30 mouse cellular contexts compared by ENCODE assay signal in genomic region chr11:114257061-114257460, GRCm38 (mm10).
"Had no signal": no experiment of that assay in that cellular context is flagged by ENCODE, and none has a peak within 500 bp of the region (broad histone marks: within the 10 kb centered on the region; RNA-seq: fewer than 3 reads in every experiment).

No protein-coding gene starts in this region.

- H3K27me3 ChIP-seq: hindbrain, embryonic 15.5 days; intestine, embryonic 15.5 days; kidney, embryonic 15.5 days had no signal

- H3K4me1 ChIP-seq: heart, embryonic 13.5 days; heart, embryonic 15.5 days; hindbrain, embryonic 12.5 days; intestine, embryonic 15.5 days; kidney, embryonic 15.5 days had no signal

- DNase-seq: heart, adult 2 months; heart, postnatal 10 days; heart, postnatal 14 days; heart, postnatal 36 days; heart, postnatal 4 days; kidney, adult 11 months; kidney, adult 18-20 months; kidney, adult 2 months; kidney, adult 8-10 months; kidney, adult 9 months; kidney, postnatal 10 days; kidney, postnatal 14 days; kidney, postnatal 25 days; kidney, postnatal 36 days; kidney, postnatal 4 days; layer of hippocampus, adult 9-11 months had no signal

- H3K27ac ChIP-seq: heart, adult 2 months; heart, embryonic 10.5 days; heart, embryonic 13.5 days; heart, embryonic 15.5 days; hindbrain, embryonic 10.5 days; hindbrain, embryonic 12.5 days; hindbrain, embryonic 13.5 days; hindbrain, embryonic 14.5 days; hindbrain, embryonic 15.5 days; hindbrain, postnatal 0 days; intestine, embryonic 15.5 days; kidney, embryonic 15.5 days; kidney, postnatal 0 days; layer of hippocampus, adult 2 months had no signal

- H3K4me3 ChIP-seq: heart, adult 2 months; heart, embryonic 10.5 days; heart, embryonic 12.5 days; heart, embryonic 13.5 days; heart, embryonic 15.5 days; hindbrain, embryonic 10.5 days; hindbrain, embryonic 12.5 days; hindbrain, embryonic 13.5 days; hindbrain, embryonic 15.5 days; intestine, embryonic 15.5 days; kidney, embryonic 15.5 days; layer of hippocampus, adult 2 months had no signal

- H3K36me3 ChIP-seq: heart, embryonic 10.5 days; heart, embryonic 12.5 days; heart, embryonic 13.5 days; heart, embryonic 15.5 days; hindbrain, embryonic 10.5 days; hindbrain, embryonic 12.5 days; hindbrain, embryonic 13.5 days; hindbrain, embryonic 15.5 days; intestine, embryonic 15.5 days; kidney, embryonic 15.5 days had no signal
